Mouse (Mus musculus) kidney, adult 2 months (tissue): ENCODE data around the gene Ces1g. TPM values are rescaled to one million over a fixed set of nuclear protein-coding genes. Genes with fewer than 3 reads are reported as not detected.

Source experiments
- DNase-seq: peaks from one replicate; pipeline ENCODE4 v3.0.0; 2021
- H3K27ac ChIP-seq: fragments of 200-500 bp; 2 replicates; pipeline ENCODE4 v1.5.1; 2012; ENCODE audit warnings: low read depth, low read length, control low read depth, inconsistent platforms; ENCODE audit not compliant: insufficient read depth
- H3K27me3 ChIP-seq: fragments of 200-500 bp; replicated peaks from 2 replicates; pipeline ENCODE4 v1.6.1; 2012; ENCODE audit warnings: mild to moderate bottlenecking, moderate library complexity, low read length, inconsistent platforms; ENCODE audit not compliant: control insufficient read depth, insufficient read depth
- H3K36me3 ChIP-seq: fragments of 200-500 bp; 2 replicates; pipeline ENCODE4 v1.6.1; 2012; ENCODE audit warnings: mild to moderate bottlenecking, moderate library complexity, low read length, inconsistent platforms; ENCODE audit not compliant: control insufficient read depth, insufficient read depth
- H3K4me1 ChIP-seq: fragments of 200-500 bp; 2 replicates; pipeline ENCODE4 v1.6.1; 2011; ENCODE audit warnings: low read length; ENCODE audit not compliant: control insufficient read depth, insufficient read depth
- H3K4me3 ChIP-seq: fragments of 200-500 bp; 2 replicates; pipeline ENCODE4 v1.5.1; 2011; ENCODE audit warnings: mild to moderate bottlenecking, low read depth, low read length, control low read depth; ENCODE audit not compliant: insufficient read depth
- CTCF ChIP-seq: fragments of 200-500 bp; conservative IDR thresholded peaks from 2 replicates; pipeline ENCODE4 v1.5.1; 2011; ENCODE audit warnings: low read depth, mild to moderate bottlenecking, control low read depth, low read length, moderate library complexity, mixed read lengths; ENCODE audit not compliant: insufficient read depth, insufficient read length
- POLR2A ChIP-seq: fragments of 200-500 bp; IDR thresholded peaks from one replicate; pipeline ENCODE4 v1.6.1; 2011; ENCODE audit warnings: low read depth, low read length, control low read depth
- WGBS: fragments of 180-500 bp; shearing (Covaris S2); methylation state at CpG from one replicate; pipeline ENCODE4 v1.1.7; 2018; 5-methylcytosine and 5-hydroxymethylcytosine counted together
- polyA plus RNA-seq: library from polyadenylated mRNA; depleted of rRNA; stranded (reverse); fragments of >200 nt; gene quantifications from 2 replicates; pipeline ENCODE4 v1.2.3, GENCODE M21; 2012; rRNA removed

Ces1g gene
- polyA plus RNA-seq, 1 experiment, result 2.2 TPM

- Histone ChIP-seq H3K27ac (no peak overlapping the region), H3K27me3 (no peaks in the 10 kb centered on the region), H3K36me3 (peaks cover 3% of the 10 kb centered on the region; the same call in 1 of the 2 replicates), H3K4me3 (no peak overlapping the region), H3K4me1 (peaks cover 10% of the 10 kb centered on the region; the same call in 1 of the 2 replicates)
- DNase-seq, result no peak
- 66% methylated on average over 4 of the region's 4 CpGs for WGBS
- TF ChIP-seq POLR2A, result no peak
- no peak for TF ChIP-seq CTCF
Measured at GRCm38 (mm10) chr8:93274609-93275008, 62.5 kb downstream of the Ces1g start.

GRCm38 (mm10) chr8:93273321-93273720, 63.8 kb downstream of the Ces1g start:
- peaks cover 3% of the 10 kb centered on the region; the same call in 1 of the 2 replicates for H3K36me3 ChIP-seq
- no peak overlapping the region for H3K4me3 ChIP-seq
- H3K27ac ChIP-seq, result peak overlapping the region; percentile 74
- no peaks in the 10 kb centered on the region for H3K27me3 ChIP-seq
- peaks cover 10% of the 10 kb centered on the region; the same call in 1 of the 2 replicates for H3K4me1 ChIP-seq
- DNase-seq, result peak; percentile 75
- WGBS, result 66% methylated on average over 3 of the region's 3 CpGs
- no peak for TF ChIP-seq CTCF
- no peak for TF ChIP-seq POLR2A

GRCm38 (mm10) chr8:93272686-93273085, 64.4 kb downstream of the Ces1g start:
- Histone ChIP-seq H3K4me1 (peaks cover 10% of the 10 kb centered on the region; the same call in 1 of the 2 replicates), H3K27ac (peak overlapping the region; percentile 74), H3K36me3 (peaks cover 3% of the 10 kb centered on the region; the same call in 1 of the 2 replicates), H3K4me3 (no peak overlapping the region), H3K27me3 (no peaks in the 10 kb centered on the region)
- TF ChIP-seq POLR2A, result no peak
- no peak for TF ChIP-seq CTCF
- DNase-seq, result peak; percentile 86
- 27% methylated on average over 4 of the region's 4 CpGs for WGBS

- peaks cover 7% of the 10 kb centered on the region; the same call in 1 of the 2 replicates for H3K36me3 ChIP-seq
- WGBS, result 19% methylated on average over 2 of the region's 2 CpGs
- H3K4me3 ChIP-seq, result no peak overlapping the region
- peak overlapping the region; percentile 94 for H3K27ac ChIP-seq
- peak; percentile 76 for DNase-seq
- TF ChIP-seq CTCF, result no peak
- no peak for TF ChIP-seq POLR2A
- peaks cover 3% of the 10 kb centered on the region; the same call in 1 of the 2 replicates for H3K4me1 ChIP-seq
- no peaks in the 10 kb centered on the region for H3K27me3 ChIP-seq
Measured at GRCm38 (mm10) chr8:93261436-93261835, 75.7 kb downstream of the Ces1g start.

GRCm38 (mm10) chr8:93252400-93252925, 84.6 kb downstream of the Ces1g start:
- H3K27ac ChIP-seq, result no peak overlapping the region
- no peak for DNase-seq
- no peaks in the 10 kb centered on the region; the same call in 1 of the 2 replicates for H3K4me1 ChIP-seq
- no peak overlapping the region for H3K4me3 ChIP-seq
- TF ChIP-seq CTCF (no peak), POLR2A (no peak)
- H3K36me3 ChIP-seq, result no peaks in the 10 kb centered on the region; the same call in 1 of the 2 replicates
- no peaks in the 10 kb centered on the region for H3K27me3 ChIP-seq
- 100% methylated on average over 1 of the region's 1 CpGs for WGBS

Other genes starting within 250 kb of the Ces1g start
- 0.22 and 0.39 TPM in 2 replicates for gene Ces1c, start 206.0 kb downstream of the Ces1g start, polyA plus RNA-seq
- gene Ces1d, start 139.5 kb downstream of the Ces1g start, polyA plus RNA-seq, result 590 and 687 TPM in 2 replicates
- gene Ces1e, start 107.7 kb downstream of the Ces1g start, polyA plus RNA-seq, result 68.2 and 73.0 TPM in 2 replicates
- gene Ces1f, start 57.6 kb downstream of the Ces1g start, polyA plus RNA-seq, result 61.3 and 72.3 TPM in 2 replicates
- 0.03 TPM in 1 of 2 replicates, not detected in the other for gene Ces1h, start 42.4 kb upstream of the Ces1g start, polyA plus RNA-seq
- not detected in 2 replicates for gene Ces5a, start 198.5 kb upstream of the Ces1g start, polyA plus RNA-seq